Mouse (Mus musculus) cerebellum, adult 2 months (tissue): ENCODE results near the gene Jund. TPM values are rescaled to one million over a fixed set of nuclear protein-coding genes. Genes with fewer than 3 reads are reported as not detected.

Experiments
- DNase-seq, 2 experiments: peaks; one replicate each; pipeline ENCODE4 v3.0.0; 2021
- H3K27ac ChIP-seq: fragments of 200-500 bp; 2 replicates; pipeline ENCODE4 v1.5.1; 2012; ENCODE audit warnings: low read length, control low read depth, inconsistent platforms; ENCODE audit not compliant: insufficient read depth
- H3K27me3 ChIP-seq: fragments of 200-500 bp; 2 replicates; pipeline ENCODE4 v1.6.1; 2012; ENCODE audit warnings: inconsistent platforms, mild to moderate bottlenecking, low read length, moderate library complexity; ENCODE audit not compliant: control insufficient read depth, insufficient read depth
- H3K4me1 ChIP-seq: fragments of 200-500 bp; 2 replicates; pipeline ENCODE4 v1.6.1; 2011; ENCODE audit warnings: low read length; ENCODE audit not compliant: control insufficient read depth, insufficient read depth
- H3K4me3 ChIP-seq: fragments of 200-500 bp; replicated peaks from 2 replicates; pipeline ENCODE3; 2011; ENCODE audit warnings: mild to moderate bottlenecking, low read depth, low read length, control low read depth; ENCODE audit not compliant: insufficient read depth
- CTCF ChIP-seq: fragments of 200-500 bp; IDR thresholded peaks from 2 replicates; pipeline ENCODE4 v1.5.1; 2011; ENCODE audit warnings: low read depth, mild to moderate bottlenecking, control low read depth, low read length, moderate library complexity, borderline replicate concordance; ENCODE audit not compliant: insufficient read depth
- POLR2A ChIP-seq: fragments of 200-500 bp; IDR thresholded peaks from 2 replicates; pipeline ENCODE4 v1.6.1; 2011; ENCODE audit warnings: low read length, control low read depth, borderline replicate concordance; ENCODE audit not compliant: insufficient read depth
- WGBS: fragments of 180-500 bp; shearing (Covaris S2); methylation state at CpG from one replicate; pipeline ENCODE4 v1.1.7; 2018; 5-methylcytosine and 5-hydroxymethylcytosine counted together
- polyA plus RNA-seq: library from polyadenylated mRNA; depleted of rRNA; stranded (reverse); fragments of >200 nt; gene quantifications from 2 replicates; pipeline ENCODE4 v1.2.3, GENCODE M21; 2012

Jund gene
- polyA plus RNA-seq, 1 experiment = 252 TPM

DNA sequence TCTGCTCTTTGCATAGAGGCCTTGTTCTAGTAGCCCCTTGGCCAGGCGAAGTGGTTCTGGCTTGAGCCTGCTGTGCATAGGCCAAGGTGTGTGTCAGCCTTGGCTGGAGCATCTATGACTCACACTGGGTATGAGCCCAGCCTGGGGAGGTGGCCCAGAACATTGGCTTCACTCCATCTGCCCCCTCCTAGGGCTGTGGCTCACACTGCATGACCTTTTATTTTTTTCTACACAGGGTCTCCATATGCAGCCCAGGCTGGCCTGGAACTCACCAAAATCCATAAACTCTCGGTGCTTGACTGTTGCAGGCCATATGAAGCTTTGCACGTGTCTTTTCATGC lies 4.1 kb downstream of the Jund start:
- H3K4me3 ChIP-seq = peak overlapping the region; percentile 11
- TF ChIP-seq POLR2A = 0 out of 2 replicates have a peak, but pooled peaks have one; percentile 20
- TF ChIP-seq CTCF = no peak
- no peaks in the 10 kb centered on the region for H3K27me3 ChIP-seq
- peaks cover 38% of the 10 kb centered on the region for H3K4me1 ChIP-seq
- peak; percentile 92 to 96 for DNase-seq
- 2% methylated on average over 3 of the region's 3 CpGs for WGBS
- peak overlapping the region; percentile 87 for H3K27ac ChIP-seq

DNA sequence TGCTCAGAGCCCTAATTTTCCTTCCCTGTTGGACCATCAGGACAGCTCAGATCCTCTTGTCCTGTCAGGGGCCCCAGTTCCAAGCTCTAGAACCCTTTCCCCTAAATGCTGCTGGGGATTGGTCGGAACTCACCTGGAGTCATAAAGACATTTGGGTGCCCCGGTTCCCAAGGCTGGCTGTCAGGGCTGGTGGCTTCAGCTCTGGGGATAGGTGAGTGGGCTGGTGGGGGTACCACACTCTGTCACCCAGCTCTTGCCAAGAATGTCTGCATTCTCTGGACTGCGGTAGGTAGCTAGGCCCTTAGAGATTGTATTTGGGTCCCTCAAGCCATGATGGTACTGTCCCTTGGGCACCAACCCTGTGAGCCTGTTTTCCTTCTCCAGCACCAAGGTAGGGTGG lies 4.5 kb downstream of the Jund start, which contains the start of gene Iqcn:
Iqcn (plus strand) TSS at position 171 of the 400 bp plus-strand sequence.
- H3K27ac ChIP-seq = peak within 1 kb of the TSS; percentile 87
- TF ChIP-seq CTCF (no peak), POLR2A (no peak)
- 57% methylated on average over 3 of the region's 3 CpGs for whole genome bisulfite sequencing

DNA sequence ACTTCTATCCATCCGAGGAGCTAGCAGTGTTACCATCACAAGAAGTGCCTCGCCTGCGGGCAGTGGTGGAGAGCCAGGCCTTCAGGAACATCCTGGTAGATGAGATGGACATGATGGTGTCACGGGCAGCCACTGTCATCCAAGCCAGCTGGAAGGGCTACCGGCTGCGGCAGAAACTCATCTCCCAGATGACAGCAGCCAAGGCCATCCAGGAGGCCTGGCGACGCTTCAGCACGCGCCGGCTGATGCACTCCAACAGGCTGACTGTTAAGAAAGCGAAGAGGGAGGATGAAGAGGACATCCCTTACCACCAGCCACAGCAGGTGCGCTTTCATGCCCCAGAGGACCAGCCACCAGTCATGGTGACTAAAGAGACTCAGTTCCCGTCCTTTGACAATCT lies 9.5 kb downstream of the Jund start:
- DNase-seq = no peak
- no peak overlapping the region for H3K27ac ChIP-seq
- H3K4me1 ChIP-seq = peaks cover 43% of the 10 kb centered on the region
- WGBS = 31% methylated on average over 14 of the region's 14 CpGs
- no peak overlapping the region for H3K4me3 ChIP-seq
- no peaks in the 10 kb centered on the region for H3K27me3 ChIP-seq
- no peak for TF ChIP-seq POLR2A
- no peak for TF ChIP-seq CTCF

More for the DNA sequence above, 4.5 kb downstream of the Jund start, which contains the start of gene Iqcn:
- Histone ChIP-seq H3K27me3 (no peaks in the 10 kb centered on the region), H3K4me3 (peak within 1 kb of the TSS; percentile 11), H3K4me1 (peaks cover 43% of the 10 kb centered on the region)
- no peak for DNase-seq

DNA sequence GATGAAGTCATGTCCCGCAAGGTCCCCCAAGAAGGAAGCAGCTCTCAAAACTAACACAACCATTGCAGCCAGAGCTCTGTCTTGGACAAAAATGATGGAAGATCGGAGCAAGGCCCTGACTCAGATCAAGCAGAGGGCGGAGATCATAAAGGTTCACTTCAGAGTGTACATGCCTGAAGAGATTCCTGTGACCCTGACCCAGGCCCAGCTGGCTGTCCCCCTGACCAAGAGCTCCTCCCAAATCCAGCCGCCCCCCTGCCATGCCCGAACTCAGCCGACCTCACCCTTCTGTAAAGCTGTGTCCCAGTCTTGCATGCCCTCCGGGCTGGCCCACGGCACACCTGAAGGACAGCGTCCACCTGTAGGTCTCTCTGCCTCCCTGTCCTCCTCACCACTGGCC lies 11.0 kb downstream of the Jund start:
- Histone ChIP-seq H3K27ac (no peak overlapping the region), H3K4me1 (peaks cover 28% of the 10 kb centered on the region), H3K27me3 (no peaks in the 10 kb centered on the region), H3K4me3 (no peak overlapping the region)
- 92% methylated on average over 9 of the region's 9 CpGs for WGBS
- TF ChIP-seq POLR2A (no peak), CTCF (no peak)
- DNase-seq = no peak

DNA sequence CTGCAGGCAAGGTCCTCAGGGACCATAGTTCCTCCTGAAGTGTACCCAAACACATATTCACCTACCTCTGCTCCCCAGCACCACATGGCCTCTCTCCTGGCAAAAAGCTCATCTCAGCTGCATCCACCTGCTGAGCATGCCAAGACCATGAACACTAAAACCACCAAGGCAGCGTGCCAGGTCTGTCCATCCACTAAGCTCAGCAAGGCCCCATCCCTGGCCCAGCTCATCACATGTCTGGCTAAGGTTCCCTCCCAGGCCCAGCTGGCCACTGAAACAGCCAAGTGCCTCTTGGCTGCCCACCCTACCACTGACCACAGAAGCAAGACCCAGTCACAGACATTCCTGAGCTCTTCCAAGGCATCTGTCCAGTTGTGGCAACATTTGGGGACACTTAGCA lies 11.5 kb downstream of the Jund start:
- Histone ChIP-seq H3K27ac (no peak overlapping the region), H3K27me3 (no peaks in the 10 kb centered on the region), H3K4me3 (no peak overlapping the region), H3K4me1 (peaks cover 28% of the 10 kb centered on the region)
- WGBS = 54% methylated on average over 1 of the region's 1 CpGs
- DNase-seq = peak; percentile 47 to 54
- TF ChIP-seq CTCF (no peak), POLR2A (no peak)

DNA sequence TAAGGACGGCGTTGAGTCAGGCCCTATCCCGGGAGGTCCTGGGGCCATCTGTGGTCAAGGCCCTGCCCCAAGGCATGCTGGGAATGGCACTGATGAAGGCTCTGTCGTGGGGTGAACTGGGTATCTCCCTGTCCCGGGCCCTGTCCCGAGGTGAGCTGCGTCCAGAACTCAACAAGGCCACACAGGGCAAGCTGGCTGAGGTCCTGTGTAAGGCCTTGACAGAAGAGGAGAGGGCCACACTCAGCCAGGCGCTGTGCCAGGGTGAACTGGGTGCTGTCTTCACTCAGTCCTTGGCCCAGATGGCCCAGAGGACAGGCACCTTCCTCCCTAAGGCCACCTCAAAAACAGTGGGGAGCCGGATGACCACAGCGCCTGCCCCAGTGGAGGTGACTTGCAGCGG lies 12.3 kb downstream of the Jund start:
- no peak for DNase-seq
- no peak overlapping the region for H3K4me3 ChIP-seq
- H3K27me3 ChIP-seq = no peaks in the 10 kb centered on the region
- no peak for TF ChIP-seq POLR2A
- TF ChIP-seq CTCF = no peak
- WGBS = 75% methylated on average over 11 of the region's 11 CpGs
- H3K4me1 ChIP-seq = peaks cover 28% of the 10 kb centered on the region
- H3K27ac ChIP-seq = no peak overlapping the region

DNA sequence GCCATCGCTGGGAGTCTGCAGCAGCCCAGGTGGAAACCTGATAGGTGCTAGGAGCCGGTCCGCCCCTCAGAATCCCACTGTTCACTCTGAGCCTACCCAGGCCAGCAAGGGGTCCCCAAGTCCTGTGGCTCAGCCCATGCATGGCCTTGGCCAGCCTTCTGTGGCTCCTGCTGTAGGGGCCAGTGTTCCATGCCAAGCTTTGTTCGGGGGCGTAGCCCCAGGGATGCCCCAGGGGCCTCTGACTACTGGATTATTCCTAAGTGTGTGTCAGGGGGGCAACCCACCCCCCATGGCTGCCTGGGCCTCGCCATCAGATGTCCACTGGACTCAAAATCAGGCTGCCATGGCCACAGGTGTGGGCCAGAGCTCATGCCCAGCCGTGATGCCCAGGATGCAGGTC lies 15.2 kb downstream of the Jund start:
- DNase-seq = no peak

DNA sequence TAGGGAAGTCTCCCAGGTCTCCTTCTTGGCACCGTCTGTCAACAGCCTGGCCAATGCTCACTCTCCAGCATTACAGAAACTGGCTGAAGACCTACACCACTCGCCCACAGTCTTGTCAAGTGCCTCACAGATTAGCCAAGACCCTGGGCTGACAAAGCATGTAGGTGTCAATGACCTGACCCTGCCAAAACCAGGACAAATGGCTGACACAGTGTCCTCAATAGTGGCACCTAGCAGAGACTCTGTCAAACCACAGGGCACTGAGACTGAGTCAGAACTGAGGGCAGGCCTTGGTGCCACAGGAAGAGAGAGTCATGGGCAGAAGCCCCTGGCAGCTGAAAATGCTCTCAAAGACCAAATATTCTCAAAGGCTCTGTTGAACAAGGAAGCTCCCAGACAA lies 16.3 kb downstream of the Jund start:
- WGBS = 64% methylated on average over 2 of the region's 2 CpGs
- TF ChIP-seq CTCF (no peak), POLR2A (no peak)
- Histone ChIP-seq H3K4me1 (peaks cover 12% of the 10 kb centered on the region), H3K27me3 (no peaks in the 10 kb centered on the region), H3K4me3 (no peak overlapping the region), H3K27ac (no peak overlapping the region)
- no peak for DNase-seq

More for the DNA sequence above, 15.2 kb downstream of the Jund start:
- Histone ChIP-seq H3K4me1 (peaks cover 15% of the 10 kb centered on the region), H3K27ac (no peak overlapping the region), H3K27me3 (no peaks in the 10 kb centered on the region), H3K4me3 (no peak overlapping the region)
- TF ChIP-seq CTCF (no peak), POLR2A (no peak)
- 78% methylated on average over 7 of the region's 7 CpGs for WGBS
